Mouse (Mus musculus) left cerebral cortex, postnatal 36 days (tissue): ENCODE measurements around the gene Amn. TPM values are rescaled to one million over a fixed set of nuclear protein-coding genes. Genes with fewer than 3 reads are reported as not detected.

Experiments used
- DNase-seq, 2 experiments: peaks; one replicate each; pipeline ENCODE4 v3.0.0; 2021 to 2022; ENCODE audit warnings: low spot score in 2 of 2, mixed read lengths in 1 of 2
- intact Hi-C: fragments of 180-260 bp; cut with DNase I; formaldehyde crosslinking; loops from one replicate; pipeline ENCODE4 v1.15.1; 2025
- total RNA-seq, 2 experiments: library from RNA; stranded (reverse); gene quantifications; 2 replicates each; pipeline ENCODE4 v1.2.3; 2021

The Amn gene
- total RNA-seq, 2 experiments from 2014 or later, result 8.4 to 14.9 TPM

DNA sequence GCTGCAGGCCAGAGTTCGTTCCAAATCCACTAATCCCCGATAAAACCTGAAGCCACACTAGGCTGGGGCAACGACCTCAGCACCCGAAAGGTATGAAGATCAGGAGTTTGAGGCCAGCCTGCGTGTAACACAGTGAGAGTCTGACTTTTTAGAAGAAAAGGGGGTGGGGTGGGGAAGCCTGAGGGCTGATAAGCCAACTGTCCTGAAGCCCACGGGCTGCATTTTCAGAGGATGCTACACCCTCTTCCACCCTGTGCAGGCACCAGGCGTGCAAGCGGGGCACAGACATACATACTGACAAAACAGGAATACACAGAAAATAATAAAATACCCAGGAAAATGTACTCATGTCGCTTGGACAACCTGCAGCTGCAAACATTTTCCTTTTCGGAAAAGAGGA is 40.9 kb downstream of the Amn start:
- no peak for DNase-seq
- intact Hi-C loops, result no loop called here

DNA sequence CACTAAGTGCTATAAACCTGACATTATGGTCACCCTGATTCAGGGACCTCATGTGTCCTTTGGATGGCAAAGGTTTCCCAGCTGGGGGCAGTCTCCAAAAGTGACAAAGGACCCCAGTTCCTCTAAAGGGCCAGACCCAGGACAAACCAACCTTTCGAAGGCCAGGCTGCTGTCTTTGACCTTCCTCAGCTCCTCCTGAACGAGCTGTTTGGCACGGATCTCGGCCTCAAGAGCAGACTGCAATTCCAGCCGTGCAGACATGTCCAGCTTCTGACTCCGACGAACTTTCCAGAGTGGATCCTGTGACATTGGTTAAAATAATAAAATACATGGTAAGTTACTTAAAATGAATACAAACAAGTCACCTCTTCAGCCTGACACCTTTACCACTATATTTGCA is 43.4 kb downstream of the Amn start:
- intact Hi-C loops, result no loop called here
- no peak for DNase-seq

DNA sequence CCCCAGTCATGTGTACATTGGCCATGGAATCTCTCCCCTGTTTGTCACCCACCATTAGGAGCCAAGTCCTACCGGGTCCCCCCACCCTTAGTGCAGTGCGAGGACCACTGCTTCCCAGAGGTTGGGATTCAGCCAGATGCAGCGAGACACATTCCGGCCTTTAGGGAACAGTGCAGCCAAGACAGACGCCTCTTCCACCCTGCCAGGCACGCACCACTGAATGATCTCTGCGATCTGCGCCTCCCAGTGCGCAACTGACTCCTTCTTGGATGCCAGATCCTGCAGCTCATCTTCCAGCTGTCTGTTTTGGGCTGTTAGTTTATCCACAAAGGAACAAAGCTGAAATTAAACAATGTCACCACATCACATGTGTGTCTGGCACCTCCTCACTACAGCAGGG is 46.8 kb downstream of the Amn start:
- DNase-seq, result no peak
- intact Hi-C loops, result no loop called here

DNA sequence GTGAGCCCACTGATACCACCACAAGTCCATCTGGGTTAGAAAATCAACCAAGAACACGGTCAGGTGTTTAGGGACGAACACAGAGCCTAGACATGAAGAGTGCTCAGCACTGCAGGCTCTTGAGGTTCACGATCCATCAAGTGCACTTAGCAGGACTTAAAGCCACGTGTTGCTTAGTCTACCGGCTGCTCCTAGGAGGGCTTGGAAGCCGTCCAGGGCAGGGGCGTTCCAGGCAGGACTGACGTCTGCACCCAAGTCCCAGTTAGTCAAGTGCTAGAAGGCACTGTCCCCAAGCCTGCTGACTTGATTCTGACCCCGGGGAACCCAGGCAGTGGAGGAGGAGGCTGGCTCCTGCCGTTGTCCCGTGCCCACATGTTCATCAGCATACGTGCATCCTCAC is 49.7 kb downstream of the Amn start:
- no peak for DNase-seq
- intact Hi-C loops, result no loop called here

DNA sequence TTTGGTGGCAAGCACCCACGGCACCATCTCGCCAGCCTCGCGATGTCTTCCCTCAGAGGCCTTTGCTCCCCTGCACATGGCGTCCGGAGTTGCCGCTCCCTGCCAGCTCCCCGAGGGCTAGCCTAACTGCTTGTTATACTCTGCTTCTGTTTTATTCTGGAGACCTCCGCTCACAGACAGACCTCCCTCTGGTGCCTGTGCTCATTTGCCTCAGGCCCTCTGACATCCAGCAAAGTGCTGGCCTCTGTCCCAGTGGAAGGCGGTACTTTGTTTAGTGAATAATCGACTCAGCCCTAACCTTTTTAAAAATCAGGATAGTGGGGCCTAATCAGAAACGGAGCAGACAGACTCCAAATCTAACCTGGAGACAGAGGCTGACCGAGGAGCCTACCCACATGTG is 50.9 kb downstream of the Amn start:
- intact Hi-C loops, result no loop called here
- DNase-seq, result no peak

DNA sequence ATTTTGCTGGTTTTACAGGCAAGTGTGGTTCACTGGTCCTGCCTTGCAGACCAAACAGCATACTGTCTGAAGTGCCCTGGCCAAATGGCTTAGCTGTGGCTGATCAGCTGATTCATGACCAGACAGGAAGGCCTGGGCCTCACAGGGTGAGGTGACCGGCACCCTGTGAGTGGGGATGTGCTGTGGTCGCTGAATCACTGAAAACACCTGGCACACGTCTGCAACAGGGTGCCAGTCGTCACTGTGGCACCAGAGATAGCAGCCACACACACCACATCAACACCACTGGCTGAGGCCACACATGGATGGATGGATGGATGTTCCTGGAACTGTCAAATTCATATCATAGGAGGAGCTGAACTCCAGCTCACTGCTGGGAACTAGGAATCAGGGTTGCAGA is 52.5 kb downstream of the Amn start:
- intact Hi-C loops, result no loop called here
- DNase-seq, result no peak

DNA sequence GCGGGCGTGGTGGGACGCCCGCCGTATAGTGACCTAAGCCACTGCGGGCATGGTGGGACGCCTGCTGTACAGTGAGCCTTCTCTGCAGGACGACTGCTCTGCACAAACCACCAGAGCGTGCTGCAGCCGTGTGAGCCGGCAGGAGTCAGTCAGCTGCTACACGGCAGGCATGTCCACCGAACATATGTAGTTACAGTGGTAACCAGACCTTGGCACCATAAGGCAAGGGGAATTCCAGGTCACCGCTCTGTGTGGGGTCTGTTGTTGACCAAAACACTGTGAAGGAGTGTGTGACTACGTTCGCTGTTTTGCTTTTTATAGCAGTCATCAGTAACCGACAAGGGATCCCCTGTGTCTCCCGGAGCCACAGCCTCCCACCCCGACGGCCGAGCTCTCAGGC is 53.6 kb downstream of the Amn start:
- intact Hi-C loops, result no loop called here
- DNase-seq, result no peak

DNA sequence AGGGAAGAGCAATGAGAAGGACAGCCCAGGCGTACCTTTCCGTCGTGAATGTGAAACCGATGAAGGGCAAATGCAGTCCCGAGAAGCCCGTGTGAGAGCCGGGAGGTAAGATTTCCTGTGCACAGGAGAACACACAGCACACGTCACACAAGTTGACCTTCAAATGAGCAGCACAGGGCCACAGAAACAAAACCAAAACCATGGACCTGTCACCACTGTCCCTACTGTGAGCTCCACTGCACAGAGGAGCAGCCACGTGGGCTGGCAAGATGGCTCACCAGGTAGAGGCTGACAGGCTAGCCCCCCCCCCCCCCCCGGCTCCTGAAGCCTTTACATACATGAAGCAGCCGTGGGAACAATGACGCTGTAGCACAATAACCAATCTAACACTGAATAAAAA is 54.1 kb downstream of the Amn start:
- intact Hi-C loops, result no loop called here
- DNase-seq, result no peak

DNA sequence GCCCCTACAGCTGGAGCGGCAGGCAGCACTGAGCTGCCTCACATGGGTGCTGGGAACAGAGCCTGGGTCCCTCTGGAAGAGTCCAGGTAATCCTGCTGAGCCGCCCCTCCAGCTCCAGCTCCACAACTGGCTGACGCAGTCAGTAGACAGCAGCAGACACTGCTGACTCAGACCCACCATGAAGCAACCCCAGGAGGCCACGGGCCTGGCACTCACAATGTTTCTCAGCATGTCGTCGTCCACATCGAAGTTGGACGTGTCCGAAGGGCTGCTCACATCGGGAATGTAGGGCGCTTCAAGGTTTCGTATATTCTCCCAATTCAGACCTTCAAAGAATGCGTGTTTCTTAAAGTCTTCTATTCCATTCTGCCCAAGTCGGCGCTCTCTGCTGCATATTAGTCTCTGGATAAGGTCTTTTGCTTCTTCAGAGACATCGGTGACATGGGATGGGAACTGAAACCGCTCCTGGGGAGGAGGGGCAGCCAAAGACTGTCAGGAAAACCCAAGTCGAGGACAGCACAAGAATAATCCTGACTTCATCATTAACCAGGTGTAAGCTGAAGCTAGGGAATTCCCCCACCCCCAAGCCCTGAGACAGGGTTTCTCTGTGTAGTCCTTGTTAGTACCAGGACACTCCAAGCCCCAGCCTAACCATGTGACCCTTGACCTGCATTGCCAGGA is 55.0 kb downstream of the Amn start:
- intact Hi-C loops, result no loop called here
- no peak for DNase-seq

Other genes with a start within 250 kb of the Amn start
- gene Rcor1, start 231.7 kb upstream of the Amn start, total RNA-seq, result 10 to 100 TPM; 14.5 to 18.7 TPM
- gene Traf3, start 104.7 kb upstream of the Amn start, total RNA-seq, result 10 to 100 TPM; 51.6 to 55.4 TPM
- not detected for gene 4930595D18Rik, start 86.6 kb upstream of the Amn start, total RNA-seq
- 100 to 1,000 TPM; 146 to 152 TPM for gene Cdc42bpb, start 106.6 kb downstream of the Amn start, total RNA-seq
- 1 to 10 TPM; 1.2 to 1.9 TPM for gene Lbhd2, start 135.7 kb downstream of the Amn start, total RNA-seq
- gene Exoc3l4, start 145.9 kb downstream of the Amn start, total RNA-seq, result 1 to 10 TPM; 1.1 to 1.4 TPM
- 1 to 10 TPM in 1 of 2 experiments, under 1 TPM in 1; 0.77 to 1.2 TPM for gene Tnfaip2, start 171.4 kb downstream of the Amn start, total RNA-seq
- gene Gm266, start 214.7 kb downstream of the Amn start, total RNA-seq, result 1 to 10 TPM; 4.0 to 4.5 TPM